Mouse (Mus musculus) liver, embryonic 14.5 days (tissue): ENCODE data around the gene Ccl9.

Source experiments
- CTCF ChIP-seq: IDR thresholded peaks from 2 replicates; pipeline ENCODE4 v1.5.1; 2016; ENCODE audit warnings: antibody characterized with exemption, low read depth, control low read depth
- EP300 ChIP-seq: IDR thresholded peaks from 2 replicates; pipeline ENCODE4 v1.6.1; 2016; ENCODE audit warnings: antibody characterized with exemption, low read depth

DNA sequence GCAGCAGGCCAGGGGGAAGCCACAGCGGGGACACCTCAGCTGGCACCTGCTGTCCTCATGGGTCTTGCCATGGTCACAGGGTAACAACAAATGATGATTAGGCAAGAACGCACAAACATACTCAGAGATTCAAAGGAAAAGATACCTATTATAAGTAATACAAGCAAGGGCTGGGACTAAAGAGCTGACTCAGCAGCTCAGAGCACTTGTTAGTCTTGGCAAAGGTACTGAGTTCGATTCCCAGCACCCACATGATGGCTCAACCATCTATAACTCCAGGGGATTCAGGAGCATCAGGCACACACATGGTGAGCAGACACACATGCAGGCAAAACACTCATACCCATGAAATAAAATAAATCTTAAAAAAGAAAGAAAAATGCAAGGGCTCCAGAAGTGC lies 37.0 kb downstream of the Ccl9 start:
- TF ChIP-seq CTCF, result no peak
- TF ChIP-seq EP300, result no peak
